Mouse (Mus musculus) left cerebral cortex, postnatal 4 days (tissue): Measurements from ENCODE around the gene Ap3d1. TPM values are rescaled to one million over a fixed set of nuclear protein-coding genes. Genes with fewer than 3 reads are reported as not detected.

Experiments
- DNase-seq: peaks from one replicate; pipeline ENCODE4 v3.0.0-alpha.2; 2022
- intact Hi-C: fragments of 180-260 bp; cut with DNase I; formaldehyde crosslinking; loops from one replicate; pipeline ENCODE4 v1.15.1; 2025
- total RNA-seq, 2 experiments: library from RNA; stranded (reverse); gene quantifications; 2 replicates each; pipeline ENCODE4 v1.2.3; 2021

Ap3d1 gene
- total RNA-seq, 2 experiments from 2014 or later, result 142 to 145 TPM

DNA sequence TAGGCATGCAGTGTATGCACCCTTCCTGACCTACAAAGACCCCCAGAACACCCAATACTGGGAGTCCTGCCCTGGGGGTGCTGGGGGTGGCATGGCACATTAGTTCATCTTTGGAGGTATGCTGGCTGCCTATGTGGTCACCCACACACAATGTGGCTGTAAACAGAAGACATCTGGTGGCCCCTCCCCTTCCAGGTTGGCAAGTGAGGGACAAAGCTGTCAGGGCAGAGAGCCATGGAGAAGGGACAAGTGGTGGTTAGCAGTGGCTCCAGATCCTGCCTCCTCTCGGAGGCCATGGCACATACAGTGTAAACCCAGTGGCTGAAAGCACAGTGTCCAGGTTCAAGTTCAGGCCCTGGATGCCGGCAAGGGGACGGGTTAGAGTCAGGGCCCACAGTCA lies 55.4 kb downstream of the Ap3d1 start:
- DNase-seq, result no peak
- intact Hi-C loops, result loop anchor here (5.0 kb wide), 1 partner anchor 109 kb away; the partner anchor contains the start of gene Klf16

DNA sequence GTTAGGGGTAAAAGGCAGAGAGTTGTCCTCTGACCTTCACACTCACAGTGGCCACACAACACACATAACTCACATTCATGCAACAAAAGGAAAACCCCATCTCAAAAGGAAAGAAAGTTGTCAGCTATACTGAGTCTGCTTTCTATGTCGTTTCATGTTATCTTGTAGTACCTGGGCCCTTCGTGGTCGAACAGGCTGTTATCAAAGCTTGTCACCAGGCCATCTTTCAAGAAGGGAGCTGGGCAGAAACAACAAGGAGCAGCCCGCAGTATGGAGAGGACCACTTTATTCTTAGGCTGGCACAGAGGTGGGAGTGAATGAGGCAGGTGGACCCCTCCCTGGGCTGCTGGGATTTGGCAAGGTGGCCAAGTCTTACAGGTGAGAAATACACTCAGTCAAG lies 57.1 kb downstream of the Ap3d1 start:
- intact Hi-C loops, result loop anchor here (5.0 kb wide), 1 partner anchor 108 kb away; the partner anchor contains the start of gene Klf16
- DNase-seq, result no peak

DNA sequence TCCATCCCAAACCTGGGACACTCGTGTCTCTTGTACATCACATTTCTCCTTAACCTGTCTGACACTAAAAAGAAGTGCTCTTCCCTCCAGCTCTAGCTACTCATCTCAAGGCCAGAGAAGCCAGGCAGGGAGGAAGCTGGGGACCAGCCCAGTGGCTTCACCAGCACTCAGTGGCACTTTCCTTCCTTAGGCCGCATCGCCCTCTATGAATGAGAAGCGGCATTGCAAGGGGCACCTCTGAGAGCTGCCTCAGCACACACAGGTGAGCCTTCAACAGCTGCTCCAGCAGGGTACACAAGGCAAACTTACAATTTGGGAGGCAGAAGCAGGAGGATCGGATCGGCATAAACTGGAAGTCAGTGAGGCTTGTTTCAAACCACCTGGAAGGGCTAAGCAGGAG lies 57.9 kb downstream of the Ap3d1 start:
- intact Hi-C loops, result no loop called here
- peak; percentile 56 for DNase-seq

DNA sequence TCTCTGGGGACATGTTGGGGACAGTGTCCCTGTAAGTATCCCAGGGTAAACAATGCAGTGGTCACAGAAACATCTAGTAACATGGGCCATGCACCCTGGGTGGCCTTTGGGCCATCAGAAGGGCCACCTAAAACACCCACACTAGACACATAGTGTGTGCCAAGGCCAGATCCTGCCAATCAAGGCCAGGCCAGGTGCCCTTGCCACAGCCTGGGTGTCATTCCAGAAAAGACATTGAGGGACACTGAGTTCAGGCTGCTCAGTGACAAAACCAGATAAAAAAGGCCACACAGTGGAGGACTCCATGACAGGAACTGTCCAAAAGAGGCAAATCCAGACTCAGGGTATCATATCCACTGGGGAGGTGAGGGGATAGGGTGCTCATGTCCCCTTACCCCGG lies 58.4 kb downstream of the Ap3d1 start:
- intact Hi-C loops, result no loop called here
- no peak for DNase-seq

DNA sequence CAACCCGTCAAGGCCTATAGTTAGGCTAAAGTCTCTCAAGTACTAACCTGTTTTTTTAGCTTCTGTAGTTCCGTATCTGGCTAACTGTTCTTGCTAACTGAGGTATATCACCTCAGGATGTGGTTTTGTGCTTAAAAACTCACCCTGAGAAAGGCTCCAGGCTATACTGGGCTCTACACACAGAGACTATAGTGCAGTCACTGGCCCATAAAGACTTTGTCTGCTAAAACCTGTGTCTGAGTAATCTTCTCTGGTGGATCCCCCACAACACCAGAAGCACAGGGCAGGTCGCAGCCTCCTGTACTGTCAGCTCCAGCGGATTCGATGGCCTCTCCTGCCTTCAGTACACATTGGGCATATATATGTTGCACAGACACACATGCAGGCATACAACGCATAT lies 60.1 kb downstream of the Ap3d1 start:
- no peak for DNase-seq
- intact Hi-C loops, result no loop called here

DNA sequence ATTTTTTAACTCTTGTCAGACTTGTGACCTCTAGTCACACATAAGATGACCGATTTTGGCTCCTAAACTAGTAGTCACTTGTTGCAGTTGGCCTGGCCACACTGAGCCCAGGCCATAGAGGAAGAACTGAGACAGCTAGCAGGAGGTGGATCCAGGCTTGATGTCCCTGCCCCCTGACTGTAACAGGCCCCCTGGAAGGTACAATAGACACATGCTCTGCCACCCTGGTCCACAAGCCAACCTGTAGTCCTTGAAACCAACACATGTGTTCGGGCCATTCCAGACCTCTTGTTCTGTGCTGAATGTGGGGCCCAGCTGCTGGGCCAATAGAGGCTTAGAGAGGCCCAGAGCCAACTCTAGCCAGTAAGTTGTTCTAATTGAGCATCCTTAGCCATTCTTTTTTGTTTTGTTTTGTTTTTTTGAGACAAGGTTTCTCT lies 61.8 kb downstream of the Ap3d1 start:
- intact Hi-C loops, result no loop called here
- no peak for DNase-seq

DNA sequence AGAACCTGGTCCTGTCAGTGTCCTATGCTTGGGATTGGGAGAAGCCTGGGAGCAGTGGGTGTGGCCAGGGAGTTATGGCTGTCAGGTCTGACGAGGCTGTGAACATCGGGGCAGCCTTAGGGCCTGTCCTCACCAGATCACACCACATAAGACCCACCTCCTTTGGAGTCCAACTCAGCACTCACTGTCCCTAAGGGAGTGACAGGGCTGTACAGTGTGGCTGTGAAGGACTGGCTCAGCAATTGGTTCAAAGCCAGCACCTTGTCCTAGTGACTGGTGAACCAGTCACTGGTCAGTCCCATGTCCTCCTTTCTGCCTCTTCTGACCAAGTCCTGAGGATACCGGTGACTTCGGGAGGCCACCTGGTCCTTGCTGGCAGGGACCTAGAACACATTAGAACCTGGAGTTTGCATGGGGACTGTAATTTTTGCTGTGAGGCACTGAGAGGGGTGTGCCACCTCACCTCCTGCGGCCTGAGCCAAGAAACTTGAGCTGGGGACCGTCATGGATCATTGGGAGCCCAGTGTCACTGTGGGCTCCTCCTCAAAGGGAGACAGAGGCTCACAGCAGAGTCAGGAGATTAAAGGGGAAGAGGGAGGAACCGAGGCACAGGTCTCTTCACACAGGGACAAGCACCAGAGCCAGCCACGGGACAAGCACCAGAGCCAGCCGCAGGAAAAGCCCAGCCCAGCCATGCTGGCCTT lies 62.4 kb downstream of the Ap3d1 start:
- intact Hi-C loops, result no loop called here
- DNase-seq, result no peak

DNA sequence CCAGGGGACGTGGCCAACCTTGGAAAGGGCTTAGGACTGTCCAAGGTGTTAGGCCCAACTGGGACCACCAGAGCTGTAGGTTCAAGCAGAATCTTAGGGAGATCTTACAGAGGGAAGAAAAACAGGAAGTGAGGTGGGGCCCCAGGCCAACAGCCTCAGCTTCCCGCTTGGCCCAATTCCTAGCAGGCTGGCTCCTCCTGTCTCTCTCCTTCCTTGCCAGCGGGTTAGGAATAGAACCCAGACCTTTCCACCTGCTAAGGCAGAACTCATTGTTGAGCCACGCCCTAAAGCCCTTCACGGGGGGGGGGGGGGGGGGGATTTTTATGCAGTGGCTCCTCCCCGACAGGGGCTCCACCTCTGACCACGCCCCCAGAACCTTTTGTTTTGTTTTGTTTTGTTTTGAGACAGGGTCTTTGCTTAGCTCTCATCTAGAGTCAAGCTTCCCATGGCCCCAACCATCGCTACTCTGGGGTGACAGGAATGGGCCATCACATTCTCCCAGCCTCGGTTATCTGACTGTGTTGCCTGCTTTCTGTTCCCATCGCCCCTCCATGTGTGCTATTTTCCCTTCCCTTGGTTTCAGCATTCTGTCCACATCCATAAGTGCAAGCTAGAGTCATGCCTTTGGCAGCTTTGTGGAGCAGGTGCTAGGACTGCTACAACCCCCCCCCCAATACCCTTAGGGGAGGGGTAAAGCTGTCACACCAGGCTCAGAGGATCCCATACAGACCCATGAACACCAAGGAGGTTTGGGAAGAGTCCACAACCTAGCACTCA lies 63.3 kb downstream of the Ap3d1 start:
- intact Hi-C loops, result no loop called here

DNA sequence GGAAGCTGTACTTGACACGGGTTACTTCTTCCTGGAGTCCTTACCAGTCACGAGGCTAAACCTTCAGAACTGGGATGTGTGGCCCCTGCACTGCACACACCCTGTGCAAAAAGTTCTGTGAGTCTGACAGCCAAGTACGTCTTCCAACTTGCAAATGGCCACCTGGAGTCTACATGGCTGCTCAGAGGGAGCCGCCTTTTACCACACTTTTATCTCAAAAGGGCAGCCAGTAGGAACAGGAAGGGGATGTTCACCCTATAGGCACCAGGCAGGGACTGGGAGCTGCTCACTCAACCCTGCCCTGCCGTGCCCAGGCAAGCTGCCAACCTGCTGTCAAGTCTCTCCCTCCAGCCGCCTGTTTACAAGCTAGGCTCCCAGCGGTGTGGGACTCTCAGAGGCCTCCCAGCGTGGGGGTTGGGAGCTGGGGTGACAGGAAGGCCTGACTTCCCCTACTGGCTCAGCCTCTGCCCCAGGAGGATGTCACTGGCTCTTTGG lies 64.1 kb downstream of the Ap3d1 start, which contains the start of gene Mknk2:
Gene Mknk2 (minus strand): TSS at position 171 of the 495 bp plus-strand sequence.
- DNase-seq, result peak; percentile 98
- intact Hi-C loops, result no loop called here

More for the DNA sequence above, 63.3 kb downstream of the Ap3d1 start:
- no peak for DNase-seq

DNA sequence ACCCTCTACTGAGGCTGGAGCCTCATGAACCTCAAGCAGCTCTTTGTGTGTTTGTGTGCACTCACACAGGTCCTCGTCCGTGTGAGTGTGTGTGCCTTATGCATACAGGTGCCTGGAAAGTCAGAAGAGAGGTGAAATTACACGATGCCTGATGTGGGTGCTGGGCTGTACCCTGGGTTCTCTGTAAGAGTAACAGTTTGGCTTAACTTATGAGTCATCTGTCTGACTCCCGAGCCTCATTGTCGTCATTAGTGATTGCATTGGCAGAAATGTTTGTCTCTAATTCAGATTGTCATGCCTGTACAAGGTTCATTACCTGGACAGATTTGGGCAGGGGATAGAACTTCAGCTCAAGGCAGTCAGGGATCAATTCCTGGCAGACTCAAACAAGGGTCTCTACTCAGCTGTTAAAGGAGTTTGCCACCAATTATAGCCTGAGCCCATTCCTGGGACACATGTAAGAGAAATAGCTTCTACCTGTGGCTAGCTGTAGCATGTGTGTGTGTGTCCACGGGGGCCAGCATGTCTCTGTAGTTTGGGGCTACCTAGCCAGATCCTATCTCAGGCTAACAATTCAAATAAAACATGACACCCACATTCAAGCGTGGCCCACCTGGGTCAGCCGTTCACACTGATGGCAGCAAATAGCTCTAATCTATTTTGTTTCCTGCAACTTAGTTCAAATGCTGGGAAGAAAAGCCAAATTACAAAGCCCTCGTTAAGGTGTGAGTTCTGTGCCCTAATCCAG lies 64.8 kb downstream of the Ap3d1 start:
- intact Hi-C loops, result no loop called here
- DNase-seq, result no peak

DNA sequence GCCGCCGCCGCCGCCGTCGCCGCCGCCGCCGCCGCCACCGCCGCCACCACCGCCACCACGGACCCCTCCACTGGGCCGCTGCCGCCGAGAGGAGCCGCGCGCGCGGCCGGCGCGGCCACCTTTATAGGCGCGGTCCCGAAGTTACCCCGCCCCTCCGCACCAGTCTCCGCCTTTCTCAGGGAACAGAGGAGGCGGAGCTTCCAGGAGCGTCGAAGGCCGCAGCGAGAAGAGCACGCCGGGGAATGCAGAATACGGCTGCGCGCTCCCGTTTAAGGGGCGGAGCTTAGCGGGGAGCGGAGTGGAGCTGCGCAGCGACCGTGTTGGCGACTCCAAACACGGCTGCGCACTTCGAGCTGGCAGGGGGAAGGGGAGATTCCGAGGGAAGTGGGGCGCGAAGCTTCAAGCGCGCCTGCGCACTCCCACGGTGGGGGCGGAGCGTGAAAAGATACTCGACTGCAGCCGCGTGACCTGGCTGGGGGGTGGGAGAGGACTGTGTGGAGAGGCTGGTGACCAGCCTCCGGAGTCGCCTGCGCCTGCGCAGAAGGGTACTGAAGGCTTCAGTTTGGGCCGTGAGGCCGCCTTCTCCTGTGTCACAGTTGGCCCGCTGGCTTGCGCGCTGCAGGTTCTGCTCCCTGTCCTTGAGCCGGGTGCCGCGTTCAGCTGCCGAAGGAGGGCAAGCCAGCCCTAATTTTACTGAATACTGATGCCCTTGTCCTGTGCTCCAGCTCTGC lies 65.7 kb downstream of the Ap3d1 start:
- DNase-seq, result peak; percentile 100
- intact Hi-C loops, result no loop called here

DNA sequence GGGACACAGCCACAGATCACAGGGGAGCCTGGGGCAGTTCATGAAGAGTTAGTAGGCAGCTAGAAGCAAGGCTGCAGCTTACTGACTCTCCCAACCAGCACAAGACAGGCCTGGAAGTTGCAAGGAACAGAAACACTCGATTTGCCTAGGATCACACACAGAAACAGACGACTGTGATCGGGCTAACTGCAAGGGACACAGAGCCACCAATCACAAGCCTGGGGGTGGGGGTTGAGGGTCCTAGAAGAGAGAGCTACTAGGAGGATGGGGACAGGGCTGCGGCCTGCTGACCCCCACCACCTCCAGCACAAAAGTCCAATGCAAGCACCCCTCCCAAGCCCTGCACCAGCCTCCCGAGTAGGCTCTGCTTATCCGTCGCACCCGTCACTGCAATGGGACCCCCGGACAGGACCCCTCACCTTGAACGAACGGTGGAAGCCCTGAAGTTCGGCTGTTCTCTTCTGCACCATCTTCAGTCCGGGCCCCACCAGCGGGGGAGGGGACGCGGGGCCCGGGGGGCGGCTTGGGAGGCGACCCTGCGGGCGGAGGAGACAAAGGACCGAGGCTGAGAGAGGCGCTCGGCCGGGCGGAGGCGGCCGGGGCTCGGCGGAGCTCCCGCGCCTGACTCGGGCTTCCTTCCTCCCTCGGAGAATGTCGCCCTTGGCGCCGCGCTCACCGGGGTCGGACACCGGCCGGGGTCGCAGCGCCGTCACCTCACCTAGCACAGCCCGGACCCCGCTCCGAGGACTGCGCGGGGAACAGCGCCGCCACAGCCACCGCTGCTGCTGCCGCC lies 66.5 kb downstream of the Ap3d1 start:
- intact Hi-C loops, result no loop called here
- no peak for DNase-seq

DNA sequence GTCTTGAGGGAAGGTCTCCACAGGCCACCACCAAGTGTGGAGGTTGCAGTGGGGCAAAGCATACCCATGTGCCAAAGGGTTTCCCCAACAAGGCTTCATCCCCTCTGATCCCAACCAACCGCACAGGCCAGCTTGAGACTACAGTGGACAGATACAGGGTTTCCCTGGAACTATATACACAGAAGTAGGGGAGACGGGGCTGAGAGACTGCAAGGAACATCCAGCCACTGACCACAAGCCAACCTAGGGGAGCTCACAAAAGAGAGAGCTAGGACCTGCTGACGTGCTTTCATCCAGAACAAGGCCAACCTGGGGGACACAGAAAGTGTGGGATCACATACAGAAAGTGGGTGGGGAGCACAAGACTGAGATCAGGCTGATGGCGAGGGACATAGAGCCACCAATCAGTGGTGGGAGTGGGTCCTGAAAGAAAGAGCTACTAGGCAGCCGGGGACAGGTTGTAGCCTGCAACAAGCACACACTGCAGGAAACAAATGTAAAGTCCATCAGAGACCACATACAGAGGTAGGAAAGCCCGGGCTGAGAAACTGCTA lies 67.1 kb downstream of the Ap3d1 start:
- intact Hi-C loops, result no loop called here
- no peak for DNase-seq

DNA sequence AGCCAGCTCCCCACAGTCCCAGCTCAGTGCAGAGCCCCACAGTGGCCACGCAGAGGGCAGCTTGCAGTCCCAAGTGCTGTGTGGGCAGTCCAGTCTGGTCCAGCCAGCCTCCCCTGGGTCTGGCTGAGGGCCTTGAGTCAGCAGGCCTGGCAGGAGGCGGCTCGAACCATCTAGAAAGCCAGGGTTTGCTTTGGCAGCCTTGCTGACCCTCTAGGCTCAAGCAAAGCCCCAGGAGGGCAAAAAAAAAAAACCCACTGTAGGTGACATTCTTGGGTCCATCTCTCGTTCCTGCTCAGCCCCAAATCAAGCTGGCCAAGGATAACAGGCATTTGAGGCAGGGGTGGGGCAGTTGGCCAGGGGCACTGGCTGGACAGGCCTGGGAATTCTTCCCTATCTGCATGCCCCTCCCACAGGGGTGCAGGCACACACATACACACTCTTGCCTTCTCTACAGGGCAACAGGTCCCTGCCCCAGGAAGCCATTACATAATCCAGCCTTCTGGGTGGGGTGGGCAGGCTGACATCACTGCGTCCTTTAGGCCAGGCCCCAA lies 67.8 kb downstream of the Ap3d1 start:
- no peak for DNase-seq
- intact Hi-C loops, result no loop called here

DNA sequence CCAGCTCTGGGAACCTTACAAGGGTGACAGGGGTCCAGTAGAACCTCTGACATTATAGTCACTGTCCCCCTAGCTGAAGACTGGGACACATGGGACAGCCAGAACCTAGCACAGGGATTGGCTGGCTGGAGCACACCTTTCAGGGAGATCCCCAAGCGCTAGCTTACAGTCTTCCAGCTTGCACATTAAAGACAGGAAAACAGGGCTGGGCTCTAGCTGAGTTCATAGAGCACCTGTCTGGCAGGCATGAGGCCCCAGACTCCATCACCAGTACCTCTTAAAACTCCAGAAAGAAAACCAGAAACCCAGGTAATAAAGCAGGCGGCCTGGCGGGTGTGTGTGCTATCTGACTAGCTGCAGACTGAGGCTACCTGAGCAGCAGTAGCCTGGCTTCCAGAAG lies 68.4 kb downstream of the Ap3d1 start:
- intact Hi-C loops, result no loop called here
- no peak for DNase-seq

DNA sequence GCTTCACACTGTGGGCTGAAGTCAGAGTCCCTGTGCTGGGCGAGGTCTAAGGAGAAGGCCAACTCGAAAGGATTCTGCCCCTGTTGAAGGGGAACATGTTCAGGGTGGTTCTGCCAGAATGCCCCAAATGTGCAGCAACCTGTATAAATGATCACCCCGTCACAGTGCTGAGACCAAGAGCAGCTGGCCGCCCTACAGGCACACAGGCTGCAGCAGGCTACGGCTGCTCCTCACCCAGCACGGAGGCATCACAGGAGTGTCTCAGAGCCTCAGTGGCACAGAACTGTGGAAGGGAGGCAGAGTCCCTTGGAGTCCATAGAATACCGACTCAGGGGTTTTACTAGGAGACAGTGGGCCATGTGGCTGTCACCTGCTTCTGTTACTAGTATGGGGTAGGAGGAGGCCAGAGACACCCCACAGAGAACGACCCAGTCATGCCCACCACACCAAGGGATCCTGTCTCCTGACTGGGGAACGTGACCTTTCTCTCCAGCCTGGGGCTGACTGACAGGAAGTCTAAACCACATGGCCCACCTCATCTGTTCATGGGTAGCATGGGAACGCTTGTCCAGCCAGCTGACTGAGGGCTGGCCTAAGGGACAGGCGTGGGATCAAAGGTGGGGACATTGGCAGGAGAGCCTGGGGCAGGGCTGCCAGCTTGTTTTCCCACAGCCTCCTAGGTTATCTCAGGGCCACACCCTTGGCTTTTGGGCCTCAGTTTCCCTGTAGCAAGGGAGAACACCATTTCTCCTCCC lies 70.0 kb downstream of the Ap3d1 start:
- no peak for DNase-seq
- intact Hi-C loops, result no loop called here

DNA sequence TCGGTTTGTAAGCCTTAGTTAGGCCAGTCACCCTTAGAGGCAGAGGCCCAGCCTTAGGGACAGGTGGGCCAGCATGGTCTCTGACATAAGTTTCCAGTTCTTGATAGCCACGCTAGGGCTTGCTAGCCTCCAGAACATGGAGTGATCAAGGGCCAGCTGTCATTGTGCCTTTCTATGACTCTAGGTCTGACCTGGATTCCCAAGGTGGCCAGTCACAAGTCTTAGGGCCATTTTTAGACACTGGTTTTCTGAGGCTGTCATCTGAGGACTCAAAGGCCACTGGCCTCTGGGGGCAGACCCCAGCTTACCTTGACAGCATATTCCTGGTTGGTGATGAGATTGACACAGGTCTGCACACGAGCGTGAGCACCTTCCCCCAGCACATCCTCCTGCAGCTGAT lies 70.8 kb downstream of the Ap3d1 start:
- DNase-seq, result no peak
- intact Hi-C loops, result no loop called here

DNA sequence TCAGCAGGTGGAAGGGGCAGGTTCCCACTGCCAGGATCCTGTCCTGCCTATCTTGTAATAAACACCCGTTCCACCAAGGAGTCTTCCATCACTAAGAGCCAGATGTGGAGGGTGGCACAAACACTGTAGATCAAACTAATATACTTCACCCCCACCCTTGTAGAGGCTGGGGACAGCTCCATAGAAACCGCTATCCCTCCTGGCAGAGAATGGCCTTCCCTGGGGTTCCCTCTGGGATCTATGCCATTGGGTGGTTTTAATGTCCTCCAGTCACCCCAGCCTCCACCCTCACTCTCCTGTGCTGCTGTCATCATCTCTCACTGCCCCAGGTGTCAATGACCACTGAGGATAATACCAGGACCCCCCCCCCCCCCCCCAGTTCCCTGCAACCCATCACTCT lies 71.5 kb downstream of the Ap3d1 start:
- intact Hi-C loops, result no loop called here

More for the DNA sequence above, 71.5 kb downstream of the Ap3d1 start:
- no peak for DNase-seq
